In genomic region chr2:145828603-145829002, GRCm38 (mm10) we compare ENCODE assay signal across 19 mouse cellular contexts.
"Had no signal": no experiment of that assay in that cellular context is flagged by ENCODE, and none has a peak within 500 bp of the region (broad histone marks: within the 10 kb centered on the region; RNA-seq: fewer than 3 reads in every experiment).

No protein-coding gene starts in this region.

- H3K27me3 ChIP-seq: liver, embryonic 15.5 days; neural tube, embryonic 13.5 days; neural tube, embryonic 15.5 days; stomach, embryonic 15.5 days had no signal

- H3K4me3 ChIP-seq: liver, embryonic 15.5 days; midbrain, embryonic 10.5 days; myocyte; neural tube, embryonic 13.5 days; neural tube, embryonic 15.5 days; stomach, embryonic 15.5 days had no signal

- H3K9ac ChIP-seq: liver, embryonic 15.5 days; lung, embryonic 14.5 days; neural tube, embryonic 13.5 days; neural tube, embryonic 15.5 days; stomach, embryonic 15.5 days had no signal

- H3K9me3 ChIP-seq: liver, embryonic 15.5 days; midbrain, embryonic 10.5 days; neural tube, embryonic 13.5 days; neural tube, embryonic 15.5 days; stomach, embryonic 15.5 days had no signal

- DNase-seq: lung, adult 18-20 months; lung, embryonic 14.5 days; lung, postnatal 10 days; lung, postnatal 4 days; midbrain, embryonic 14.5 days; retina, postnatal 1 day; right cerebral cortex, adult 18-20 months; right cerebral cortex, postnatal 25 days; right cerebral cortex, postnatal 4 days; thymus, adult 18-20 months; thymus, postnatal 14 days; thymus, postnatal 36 days had no signal

- H3K27ac ChIP-seq: liver, embryonic 15.5 days; midbrain, embryonic 10.5 days; neural tube, embryonic 13.5 days; neural tube, embryonic 15.5 days had no signal

- ATAC-seq: midbrain, embryonic 16.5 days had no signal

- H3K4me2 ChIP-seq: liver, embryonic 15.5 days; lung, embryonic 14.5 days; neural tube, embryonic 13.5 days; neural tube, embryonic 15.5 days; stomach, embryonic 15.5 days had no signal

- H3K36me3 ChIP-seq: liver, embryonic 15.5 days; midbrain, embryonic 10.5 days; neural tube, embryonic 13.5 days; neural tube, embryonic 15.5 days; stomach, embryonic 15.5 days had no signal
